Mouse (Mus musculus) R1 (cell line): ENCODE data around the gene Camkk2.
A peak's percentile ranks its signal among the peaks of the same experiment; 100 is the strongest.

Source experiments
- DNase-seq: peaks from one replicate; pipeline ENCODE4 v3.0.0-alpha.2; 2018; ENCODE audit warnings: low read depth, low spot score

Camkk2 gene

GRCm38 (mm10) chr5:122779277-122779834 lies at the start of gene Camkk2:
Gene Camkk2 (minus strand): TSS chr5:122779409.
- peak; percentile 79 for DNase-seq

- DNase-seq = peak; percentile 95
Observed at GRCm38 (mm10) chr5:122825099-122825498, 45.9 kb upstream of the Camkk2 start.

DNA sequence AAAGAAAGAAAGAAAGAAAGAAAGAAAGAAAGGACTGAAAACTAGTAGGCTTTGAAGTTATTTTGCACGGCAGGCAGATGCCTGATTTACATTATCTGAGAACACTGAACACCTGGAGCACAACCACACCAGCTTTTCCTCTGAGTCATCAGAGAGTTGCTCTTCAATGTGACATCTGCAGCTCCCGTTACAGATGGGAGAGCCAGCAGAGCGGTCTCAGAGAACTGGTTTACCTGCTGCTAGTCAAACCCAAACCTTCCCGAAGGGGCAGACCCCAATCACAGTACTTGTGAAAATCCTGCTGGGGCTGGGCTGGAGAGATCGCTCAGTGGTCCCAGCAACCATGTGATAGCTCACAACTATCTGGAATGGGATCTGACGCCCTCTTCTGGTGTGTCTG lies 45.2 kb upstream of the Camkk2 start:
- DNase-seq = peak; percentile 59

- DNase-seq = peak; percentile 82
Observed at GRCm38 (mm10) chr5:122823976-122824375, 44.8 kb upstream of the Camkk2 start.

GRCm38 (mm10) chr5:122822441-122822840 lies 43.2 kb upstream of the Camkk2 start:
- no peak for DNase-seq

DNA sequence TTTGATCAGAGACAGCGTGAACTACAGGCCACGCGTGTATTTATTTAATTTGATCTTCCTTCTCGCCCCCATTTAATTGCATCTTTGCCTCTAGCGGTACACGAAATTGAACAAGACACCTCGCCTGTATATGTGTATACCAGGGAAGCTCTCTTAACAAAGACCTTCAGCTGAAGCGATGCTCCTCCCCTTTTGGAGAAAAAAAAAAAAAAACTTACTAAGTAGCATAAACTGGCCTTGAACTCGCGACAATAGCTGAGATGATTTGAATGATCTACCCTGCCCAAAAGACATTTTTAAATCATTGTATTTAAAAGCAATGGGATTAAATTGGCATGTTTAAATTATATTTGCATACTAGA lies 42.3 kb upstream of the Camkk2 start:
- no peak for DNase-seq

- peak; percentile 99 for DNase-seq
Observed at GRCm38 (mm10) chr5:122820777-122821523, 41.7 kb upstream of the Camkk2 start, which contains the start of gene Anapc5. Gene Anapc5 (minus strand): TSS chr5:122821339.

GRCm38 (mm10) chr5:122812699-122813098 lies 33.5 kb upstream of the Camkk2 start:
- DNase-seq = no peak

DNA sequence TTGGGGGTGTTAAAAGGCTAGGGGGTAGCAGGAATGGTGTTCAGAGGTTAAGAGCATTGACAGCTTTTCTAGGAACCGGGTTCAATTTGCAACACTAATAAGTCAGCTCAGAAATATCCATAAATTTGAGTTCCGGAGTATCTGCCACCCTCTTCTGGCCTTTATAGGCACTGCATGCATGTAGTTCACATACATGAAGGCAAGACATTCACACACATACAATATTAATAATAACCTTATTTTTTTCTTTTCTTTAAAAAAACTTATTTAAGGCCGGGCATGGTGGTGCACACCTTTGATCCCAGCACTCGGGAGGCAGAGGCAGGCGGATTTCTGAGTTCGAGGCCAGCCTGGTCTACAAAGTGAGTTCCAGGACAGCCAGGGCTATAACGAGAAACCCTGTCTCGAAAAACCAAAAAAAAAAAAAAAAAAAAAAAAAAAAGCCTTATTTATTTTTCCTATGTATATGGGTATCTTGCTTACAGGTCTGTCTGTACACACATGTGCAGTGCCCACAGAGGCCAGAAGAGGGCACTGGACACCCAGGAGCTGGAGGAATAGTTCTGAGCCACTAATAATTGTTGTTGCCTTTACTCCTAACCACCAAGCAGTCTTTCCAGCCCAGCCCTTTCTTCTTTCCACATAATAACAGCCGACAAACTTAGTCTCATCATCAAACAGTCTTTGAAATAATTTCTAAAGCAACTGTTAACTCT lies 32.3 kb upstream of the Camkk2 start:
- peak; percentile 81 for DNase-seq

- DNase-seq = peak; percentile 35
Observed at GRCm38 (mm10) chr5:122805503-122805902, 26.3 kb upstream of the Camkk2 start.

DNA sequence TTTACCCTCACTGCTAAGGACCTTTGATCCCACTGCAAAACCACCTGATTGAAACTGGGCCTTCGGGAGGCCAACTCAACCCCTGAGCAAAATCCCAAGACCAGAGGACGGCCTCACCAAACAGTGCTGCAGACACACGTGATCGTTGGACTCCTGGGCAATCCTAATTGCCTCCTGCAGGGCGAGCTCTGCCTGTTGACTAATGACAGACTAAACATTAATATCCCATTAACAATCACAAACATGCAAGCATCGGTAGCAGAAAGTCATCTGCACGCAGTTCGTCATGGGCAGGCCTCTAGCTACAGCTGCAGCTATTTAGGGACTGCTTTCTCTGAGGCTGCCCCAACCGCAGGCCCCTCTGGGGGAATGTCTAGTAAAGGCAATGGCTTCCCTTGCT lies 23.5 kb upstream of the Camkk2 start:
- no peak for DNase-seq

DNA sequence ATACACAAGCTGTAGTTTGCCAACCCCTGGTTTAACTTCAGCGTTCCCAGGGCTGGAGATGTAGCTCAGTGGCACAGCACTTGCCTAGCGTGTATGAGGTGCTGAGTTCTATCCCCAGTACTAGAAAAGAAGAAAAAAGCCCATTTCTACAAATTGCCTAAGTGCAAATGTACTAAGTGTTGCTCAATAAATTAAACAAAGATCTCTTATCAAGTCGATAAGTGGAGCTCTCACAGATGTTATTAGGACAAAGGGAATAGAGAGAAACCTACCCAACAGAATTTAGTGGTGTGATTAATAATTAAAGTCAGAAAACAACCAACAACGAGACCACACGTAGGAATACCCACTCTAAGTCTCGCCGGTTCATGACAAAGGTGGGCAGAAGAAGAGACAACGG lies 22.5 kb upstream of the Camkk2 start:
- DNase-seq = no peak

GRCm38 (mm10) chr5:122800345-122801010 lies 21.3 kb upstream of the Camkk2 start:
- no peak for DNase-seq

DNA sequence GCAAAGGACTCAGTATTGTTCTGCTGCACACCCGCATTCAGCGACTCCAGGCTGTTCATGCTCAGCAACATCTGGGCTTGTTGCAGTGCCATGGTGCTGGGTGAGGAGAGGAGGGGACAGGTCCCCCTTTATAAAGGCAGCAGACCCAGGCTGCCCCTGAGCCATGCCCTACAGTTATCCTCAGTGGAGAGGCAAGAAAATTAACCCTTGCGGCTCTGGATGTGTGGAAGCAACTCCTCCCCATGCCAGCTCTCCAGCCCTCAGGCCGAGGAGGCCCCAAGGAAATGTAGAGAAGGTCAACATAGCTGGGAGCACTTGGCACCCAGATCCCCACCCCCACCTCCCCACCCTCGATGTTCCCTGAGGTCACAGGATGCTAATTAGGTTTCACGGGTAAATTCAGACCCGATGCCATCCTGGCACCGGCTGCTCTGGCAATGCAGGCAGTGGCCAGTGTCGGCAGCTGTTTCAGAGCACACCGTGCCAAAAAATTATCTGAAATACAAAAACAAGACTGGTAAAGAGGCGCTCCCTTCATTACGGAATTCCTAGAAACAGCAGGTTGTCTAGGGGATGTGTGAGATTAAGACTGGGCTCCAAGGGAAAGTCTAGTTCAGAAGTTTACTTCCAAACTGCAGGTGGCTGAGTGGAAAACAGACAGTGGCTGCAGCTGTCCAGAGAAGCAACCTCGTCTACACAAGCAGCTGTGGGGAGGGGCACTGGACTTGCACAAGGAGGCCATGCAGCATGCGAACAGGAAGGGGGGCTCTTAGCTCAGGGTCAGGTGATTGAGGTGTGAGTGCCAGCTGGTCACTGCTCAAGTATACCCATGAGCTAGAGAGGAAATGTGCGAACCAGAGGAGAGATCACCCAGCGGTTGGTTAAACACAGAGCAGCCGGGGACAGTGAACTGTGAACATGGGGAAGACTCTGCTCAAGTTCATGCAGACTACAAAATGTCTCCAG lies 20.5 kb upstream of the Camkk2 start:
- DNase-seq = peak; percentile 25

GRCm38 (mm10) chr5:122798557-122799378 lies 19.6 kb upstream of the Camkk2 start:
- peak; percentile 80 for DNase-seq

GRCm38 (mm10) chr5:122797866-122798265 lies 18.7 kb upstream of the Camkk2 start:
- DNase-seq = no peak

DNA sequence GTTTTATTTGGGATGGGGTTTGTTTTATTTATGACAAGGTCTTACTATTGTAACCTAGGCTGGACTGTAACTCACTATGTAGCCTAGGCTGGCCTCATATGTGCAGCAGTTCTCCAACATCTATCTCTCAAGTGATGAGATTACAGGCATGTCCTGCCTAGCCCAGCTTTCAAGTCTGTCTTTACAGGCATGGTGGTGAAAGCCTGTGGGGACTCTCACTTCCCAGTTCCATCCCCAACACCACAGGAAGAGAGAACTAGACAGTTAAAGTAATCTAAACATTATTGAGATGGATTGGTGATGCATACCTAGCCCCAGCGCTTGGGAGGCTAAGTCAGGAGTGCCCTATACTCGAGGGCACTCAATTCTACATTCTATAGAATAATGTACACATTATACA lies 9.5 kb upstream of the Camkk2 start:
- no peak for DNase-seq

- DNase-seq = no peak
Observed at GRCm38 (mm10) chr5:122786035-122786819, 7.0 kb upstream of the Camkk2 start.

- DNase-seq = peak; percentile 21
Observed at GRCm38 (mm10) chr5:122783726-122784406, 4.7 kb upstream of the Camkk2 start.
